Comparison of ENCODE assay signal across 10 mouse cellular contexts in genomic region chr7:68154588-68154987, GRCm38 (mm10).
DNase-seq lines count a peak whose midpoint lies in the region; ATAC-seq and TF ChIP-seq lines count a peak whose summit lies in the region.
"Had no signal": no experiment of that assay in that cellular context is flagged by ENCODE, and none has a peak within 500 bp of the region (broad histone marks: within the 10 kb centered on the region; RNA-seq: fewer than 3 reads in every experiment).

No protein-coding gene starts in this region.

- H3K9me3 ChIP-seq in forebrain, embryonic 11.5 days (ENCODE audit: control insufficient read depth, low read length) = no peaks in the 10 kb centered on the region
- H3K9me3 ChIP-seq in forebrain, embryonic 16.5 days (ENCODE audit: control insufficient read depth, low read length) = no peaks in the 10 kb centered on the region
- no peaks in the 10 kb centered on the region for H3K9me3 ChIP-seq in liver, postnatal 0 days (ENCODE audit: low read length)
- H3K9me3 ChIP-seq in hindbrain, embryonic 12.5 days (replicated peaks) = no peaks in the 10 kb centered on the region
- no peaks in the 10 kb centered on the region for H3K9me3 ChIP-seq in neural tube, embryonic 15.5 days (replicated peaks)
- H3K9me3 ChIP-seq: neural tube, embryonic 12.5 days had no signal

- WGBS in forebrain, embryonic 11.5 days = 51% methylated on average over 7 of the region's 7 CpGs
- 35% methylated on average over 7 of the region's 7 CpGs for WGBS in forebrain, embryonic 16.5 days
- 33% methylated on average over 7 of the region's 7 CpGs for WGBS in liver, postnatal 0 days (ENCODE audit: insufficient replicate concordance)
- WGBS in hindbrain, embryonic 12.5 days = 54% methylated on average over 7 of the region's 7 CpGs
- WGBS in neural tube, embryonic 15.5 days = 47% methylated on average over 7 of the region's 7 CpGs

- no peaks in the 10 kb centered on the region for H3K27me3 ChIP-seq in forebrain, embryonic 11.5 days (ENCODE audit: control insufficient read depth, insufficient read depth, low read length)
- H3K27me3 ChIP-seq in forebrain, embryonic 16.5 days (replicated peaks; ENCODE audit: control insufficient read depth, insufficient read depth, low read length) = no peaks in the 10 kb centered on the region
- peaks cover 5% of the 10 kb centered on the region; the same call in 1 of the 2 replicates for H3K27me3 ChIP-seq in liver, postnatal 0 days (ENCODE audit: insufficient read depth, low read length)
- H3K27me3 ChIP-seq in hindbrain, embryonic 12.5 days = no peaks in the 10 kb centered on the region
- H3K27me3 ChIP-seq in neural tube, embryonic 15.5 days (replicated peaks) = no peaks in the 10 kb centered on the region
- H3K27me3 ChIP-seq: neural tube, embryonic 12.5 days had no signal

- H3K36me3 ChIP-seq in forebrain, embryonic 11.5 days (ENCODE audit: control insufficient read depth, insufficient read depth, low read length) = no peaks in the 10 kb centered on the region
- H3K36me3 ChIP-seq in forebrain, embryonic 16.5 days (ENCODE audit: control insufficient read depth, insufficient read depth) = no peaks in the 10 kb centered on the region
- no peaks in the 10 kb centered on the region for H3K36me3 ChIP-seq in liver, postnatal 0 days (replicated peaks; ENCODE audit: insufficient read depth, low read length)
- no peaks in the 10 kb centered on the region for H3K36me3 ChIP-seq in hindbrain, embryonic 12.5 days
- no peaks in the 10 kb centered on the region for H3K36me3 ChIP-seq in neural tube, embryonic 15.5 days
- H3K36me3 ChIP-seq: neural tube, embryonic 12.5 days had no signal

- peak overlapping the region; percentile 16; the same call in 1 of the 2 replicates for H3K9ac ChIP-seq in forebrain, embryonic 11.5 days (ENCODE audit: low read length)
- no peak overlapping the region for H3K9ac ChIP-seq in forebrain, embryonic 16.5 days (replicated peaks; ENCODE audit: low read depth, low read length)
- no peak overlapping the region for H3K9ac ChIP-seq in liver, postnatal 0 days (replicated peaks)
- H3K9ac ChIP-seq in hindbrain, embryonic 12.5 days = no peak overlapping the region
- H3K9ac ChIP-seq in neural tube, embryonic 15.5 days (replicated peaks) = no peak overlapping the region
- H3K9ac ChIP-seq: neural tube, embryonic 12.5 days had no signal

- no peak overlapping the region for H3K4me2 ChIP-seq in forebrain, embryonic 11.5 days (ENCODE audit: low read depth, low read length, severe bottlenecking)
- H3K4me2 ChIP-seq in forebrain, embryonic 16.5 days (ENCODE audit: low read length) = no peak overlapping the region
- H3K4me2 ChIP-seq in liver, postnatal 0 days (ENCODE audit: low read depth, low read length) = no peak overlapping the region
- no peak overlapping the region for H3K4me2 ChIP-seq in hindbrain, embryonic 12.5 days (replicated peaks)
- H3K4me2 ChIP-seq in neural tube, embryonic 15.5 days = no peak overlapping the region
- H3K4me2 ChIP-seq: neural tube, embryonic 12.5 days had no signal

- no peak overlapping the region for H3K27ac ChIP-seq in forebrain, embryonic 11.5 days (ENCODE audit: low read depth, low read length)
- H3K27ac ChIP-seq in forebrain, embryonic 16.5 days (ENCODE audit: low read length) = no peak overlapping the region
- peak overlapping the region; percentile 29; the same call in 1 of the 2 replicates for H3K27ac ChIP-seq in liver, postnatal 0 days (ENCODE audit: low read depth)
- H3K27ac ChIP-seq in hindbrain, embryonic 12.5 days = peak overlapping the region; percentile 18; the same call in 1 of the 2 replicates
- H3K27ac ChIP-seq in neural tube, embryonic 15.5 days (replicated peaks) = 0 out of 2 replicates have a peak overlapping the region, but pooled peaks have one; percentile 1
- H3K27ac ChIP-seq: neural tube, embryonic 12.5 days had no signal

- ATAC-seq in forebrain, embryonic 11.5 days (replicated peaks; ENCODE audit: low FRiP score) = no peak
- no peak for ATAC-seq in forebrain, embryonic 16.5 days
- ATAC-seq in liver, postnatal 0 days = no peak
- ATAC-seq in hindbrain, embryonic 12.5 days (ENCODE audit: low FRiP score) = no peak
- no peak for ATAC-seq in neural tube, embryonic 15.5 days (ENCODE audit: low FRiP score)

- DNase-seq in forebrain, embryonic 11.5 days (ENCODE audit: low spot score) = no peak
- no peak for DNase-seq in liver, postnatal 0 days
- no peak for DNase-seq in liver
- DNase-seq in adrenal gland, postnatal 14 days = no peak
- DNase-seq in left cerebral cortex, adult 9 months (ENCODE audit: low spot score in 2 of 2) = no peak
- DNase-seq: kidney, postnatal 14 days had no signal

- TF ChIP-seq CTCF in liver, postnatal 0 days (IDR thresholded peaks at IDR 0.05; ENCODE audit: low read depth) = no peak

- no peak for TF ChIP-seq EP300 in liver, postnatal 0 days (IDR thresholded peaks at IDR 0.05; ENCODE audit: low read depth)

- H3K4me3 ChIP-seq in forebrain, embryonic 11.5 days (ENCODE audit: low read depth, low read length) = no peak overlapping the region
- no peak overlapping the region for H3K4me3 ChIP-seq in forebrain, embryonic 16.5 days (replicated peaks; ENCODE audit: low read length)
- no peak overlapping the region for H3K4me3 ChIP-seq in liver, postnatal 0 days (ENCODE audit: low read depth, low read length)
- no peak overlapping the region for H3K4me3 ChIP-seq in hindbrain, embryonic 12.5 days
- H3K4me3 ChIP-seq in neural tube, embryonic 15.5 days (replicated peaks) = no peak overlapping the region
- H3K4me3 ChIP-seq: neural tube, embryonic 12.5 days had no signal

- H3K4me1 ChIP-seq in forebrain, embryonic 11.5 days (replicated peaks; ENCODE audit: control insufficient read depth, insufficient read depth, low read length) = peaks cover 10% of the 10 kb centered on the region; the same call in 1 of the 2 replicates
- peaks cover 17% of the 10 kb centered on the region for H3K4me1 ChIP-seq in forebrain, embryonic 16.5 days (replicated peaks; ENCODE audit: control insufficient read depth, insufficient read depth, low read length)
- no peaks in the 10 kb centered on the region; the same call in 1 of the 2 replicates for H3K4me1 ChIP-seq in liver, postnatal 0 days (ENCODE audit: insufficient read depth)
- peaks cover 39% of the 10 kb centered on the region for H3K4me1 ChIP-seq in hindbrain, embryonic 12.5 days
- peaks cover 34% of the 10 kb centered on the region for H3K4me1 ChIP-seq in neural tube, embryonic 15.5 days

Comparison
In these comparisons a context has a peak if more than half of its experiments do, and no peak if none do; other contexts are left out.
1. H3K27ac ChIP-seq: peak in liver, postnatal 0 days (single experiment), hindbrain, embryonic 12.5 days (single experiment) and neural tube, embryonic 15.5 days (single experiment); none in forebrain, embryonic 11.5 days (single experiment) and forebrain, embryonic 16.5 days (single experiment).